Mouse (Mus musculus) fat pad, adult 2 months (tissue): ENCODE data around the gene Prom1.

Experiments
- DNase-seq: peaks from one replicate; pipeline ENCODE4 v3.0.0-alpha.2; 2011; ENCODE audit warnings: low read depth, low spot score; ENCODE audit errors: extremely low read depth

Prom1 gene

GRCm38 (mm10) chr5:44085871-44086270, 16.0 kb downstream of the Prom1 start:
- DNase-seq, result no peak

- no peak for DNase-seq
These were observed 20.7 kb downstream of the Prom1 start for GRCm38 (mm10) chr5:44081108-44081507.

GRCm38 (mm10) chr5:44080276-44081054, 21.4 kb downstream of the Prom1 start:
- no peak for DNase-seq

- DNase-seq, result no peak
These were observed 26.4 kb downstream of the Prom1 start for GRCm38 (mm10) chr5:44075432-44075831.

- DNase-seq, result no peak
These were observed 28.2 kb downstream of the Prom1 start for GRCm38 (mm10) chr5:44073634-44074033.

- DNase-seq, result no peak
These were observed 31.2 kb downstream of the Prom1 start for GRCm38 (mm10) chr5:44070529-44071133.

GRCm38 (mm10) chr5:44058258-44058657, 43.6 kb downstream of the Prom1 start:
- DNase-seq, result no peak

- no peak for DNase-seq
These were observed 51.6 kb downstream of the Prom1 start for GRCm38 (mm10) chr5:44050213-44050612.

- no peak for DNase-seq
These were observed 52.3 kb downstream of the Prom1 start for GRCm38 (mm10) chr5:44049395-44049976.

- no peak for DNase-seq
These were observed 53.1 kb downstream of the Prom1 start for GRCm38 (mm10) chr5:44048568-44049363.

- DNase-seq, result no peak
These were observed 60.1 kb downstream of the Prom1 start for GRCm38 (mm10) chr5:44041725-44042124.

GRCm38 (mm10) chr5:44041056-44041455, 60.8 kb downstream of the Prom1 start:
- DNase-seq, result no peak

- DNase-seq, result no peak
These were observed 103.4 kb downstream of the Prom1 start for GRCm38 (mm10) chr5:43998295-43998989.

GRCm38 (mm10) chr5:43997626-43998025, 104.2 kb downstream of the Prom1 start:
- no peak for DNase-seq

GRCm38 (mm10) chr5:43996162-43996561, 105.7 kb downstream of the Prom1 start:
- DNase-seq, result no peak

- no peak for DNase-seq
These were observed 106.9 kb downstream of the Prom1 start for GRCm38 (mm10) chr5:43994981-43995380.

- no peak for DNase-seq
These were observed 111.5 kb downstream of the Prom1 start for GRCm38 (mm10) chr5:43990316-43990715.

- no peak for DNase-seq
These were observed 112.8 kb downstream of the Prom1 start for GRCm38 (mm10) chr5:43989017-43989416.

- no peak for DNase-seq
These were observed 115.6 kb downstream of the Prom1 start for GRCm38 (mm10) chr5:43986212-43986611.

GRCm38 (mm10) chr5:43982896-43983295, 118.9 kb downstream of the Prom1 start:
- no peak for DNase-seq

- no peak for DNase-seq
These were observed 120.2 kb downstream of the Prom1 start, which contains the start of gene Fgfbp1 for GRCm38 (mm10) chr5:43981620-43982019. Gene Fgfbp1 (minus strand): TSS chr5:43981779.
